Mouse (Mus musculus) ES-E14 (cell line): Measurements from ENCODE around the gene Abca2.

Experiments
- CHD2 ChIP-seq: IDR thresholded peaks from 2 replicates; pipeline ENCODE4 v1.6.1; 2014; ENCODE audit warnings: mild to moderate bottlenecking, low read depth, low read length, inconsistent platforms
- HCFC1 ChIP-seq: IDR thresholded peaks from 2 replicates; pipeline ENCODE4 v1.6.1; 2012; ENCODE audit warnings: low read length, inconsistent platforms, borderline replicate concordance; ENCODE audit not compliant: insufficient read depth
- MAFK ChIP-seq: IDR thresholded peaks from 2 replicates; pipeline ENCODE4 v1.6.1; 2014; ENCODE audit warnings: mild to moderate bottlenecking, low read depth, low read length, inconsistent platforms; ENCODE audit not compliant: insufficient read depth
- ZC3H11A ChIP-seq: IDR thresholded peaks from 2 replicates; pipeline ENCODE4 v1.6.1; 2012; ENCODE audit warnings: low read depth, mild to moderate bottlenecking, inconsistent platforms, low read length, borderline replicate concordance
- ZNF384 ChIP-seq: IDR thresholded peaks from 2 replicates; pipeline ENCODE4 v1.6.1; 2012; ENCODE audit warnings: low read depth, low read length, inconsistent platforms

GRCm38 (mm10) chr2:25422587-25423410 lies 5.7 kb upstream of the Abca2 start, which contains the start of gene Fut7:
- TF ChIP-seq ZNF384 (no peak), HCFC1 (no peak), CHD2 (no peak), MAFK (no peak), ZC3H11A (no peak)
